Mouse (Mus musculus): ENCODE data around the gene Tmem45b. TPM values are rescaled to one million over a fixed set of nuclear protein-coding genes. Genes with fewer than 3 reads are reported as not detected.

Tmem45b gene
- polyA plus RNA-seq, 1 experiment, result 0.07 TPM

DNA sequence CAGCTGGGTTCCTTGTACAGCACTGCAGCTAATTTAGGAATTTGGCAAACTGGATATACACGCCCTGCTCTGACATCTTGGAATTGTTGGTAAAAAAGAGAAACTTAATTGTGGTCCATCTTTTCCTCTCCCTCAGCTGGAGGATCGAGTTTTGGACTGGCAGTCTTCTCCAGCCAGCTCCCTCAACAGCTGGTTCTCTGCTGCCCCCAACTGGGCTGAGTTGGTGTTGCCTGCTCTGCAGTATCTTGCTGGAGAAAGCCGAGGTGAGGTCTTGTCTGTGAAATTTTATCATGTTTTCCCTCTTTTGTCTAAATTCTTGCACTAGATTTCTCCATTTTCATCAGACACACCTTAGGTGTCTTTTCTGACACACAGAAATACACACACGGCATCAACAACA, 63.8 kb downstream of the Tmem45b start:
- WGBS, result 43% methylated on average over 4 of the region's 4 CpGs
- Histone ChIP-seq H3K27me3 (ENCODE audit: control insufficient read depth, insufficient read depth, low read length) (no peaks in the 10 kb centered on the region), H3K4me1 (ENCODE audit: control insufficient read depth, insufficient read depth, low read length) (no peaks in the 10 kb centered on the region), H3K27ac (ENCODE audit: insufficient read depth, low read length) (no peak overlapping the region), H3K4me3 (replicated peaks; ENCODE audit: insufficient read depth, low read depth, low read length) (no peak overlapping the region)
- TF ChIP-seq CTCF (IDR thresholded peaks at IDR 0.05; ENCODE audit: borderline replicate concordance, insufficient read depth, low read depth, low read length) (peak; percentile 72), POLR2A (IDR thresholded peaks at IDR 0.05; ENCODE audit: borderline replicate concordance, insufficient read depth, low read length) (no peak)
- DNase-seq, result peak; percentile 41 to 64

DNA sequence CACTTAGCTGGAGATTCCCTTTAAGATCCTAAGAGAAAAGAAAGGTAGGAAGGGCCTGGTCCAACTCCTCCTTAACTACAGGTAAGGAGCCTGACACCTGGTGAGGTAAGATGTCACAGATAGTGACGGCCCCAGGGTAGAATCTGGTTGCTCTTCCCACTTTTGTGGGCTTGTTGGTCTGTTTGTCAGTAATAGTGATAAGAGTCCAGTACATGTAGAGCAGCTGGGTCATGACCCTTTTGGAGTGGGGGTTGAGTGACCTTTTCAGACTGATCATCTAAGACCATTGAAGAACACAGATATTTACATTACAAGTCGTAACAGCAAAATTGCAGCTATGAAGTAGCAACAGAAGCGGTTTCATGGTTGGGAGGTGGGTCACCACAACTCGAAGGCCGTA, 77.1 kb downstream of the Tmem45b start:
- Histone ChIP-seq H3K27ac (ENCODE audit: insufficient read depth, low read length) (no peak overlapping the region), H3K4me1 (ENCODE audit: control insufficient read depth, insufficient read depth, low read length) (peaks cover 4% of the 10 kb centered on the region), H3K27me3 (ENCODE audit: control insufficient read depth, insufficient read depth, low read length) (no peaks in the 10 kb centered on the region), H3K4me3 (replicated peaks; ENCODE audit: insufficient read depth, low read depth, low read length) (peak overlapping the region; percentile 71)
- 87% methylated on average over 5 of the region's 5 CpGs for WGBS
- DNase-seq, result no peak
- no peak for TF ChIP-seq CTCF (IDR thresholded peaks at IDR 0.05; ENCODE audit: borderline replicate concordance, insufficient read depth, low read depth, low read length)
- no peak for TF ChIP-seq POLR2A (IDR thresholded peaks at IDR 0.05; ENCODE audit: borderline replicate concordance, insufficient read depth, low read length)

DNA sequence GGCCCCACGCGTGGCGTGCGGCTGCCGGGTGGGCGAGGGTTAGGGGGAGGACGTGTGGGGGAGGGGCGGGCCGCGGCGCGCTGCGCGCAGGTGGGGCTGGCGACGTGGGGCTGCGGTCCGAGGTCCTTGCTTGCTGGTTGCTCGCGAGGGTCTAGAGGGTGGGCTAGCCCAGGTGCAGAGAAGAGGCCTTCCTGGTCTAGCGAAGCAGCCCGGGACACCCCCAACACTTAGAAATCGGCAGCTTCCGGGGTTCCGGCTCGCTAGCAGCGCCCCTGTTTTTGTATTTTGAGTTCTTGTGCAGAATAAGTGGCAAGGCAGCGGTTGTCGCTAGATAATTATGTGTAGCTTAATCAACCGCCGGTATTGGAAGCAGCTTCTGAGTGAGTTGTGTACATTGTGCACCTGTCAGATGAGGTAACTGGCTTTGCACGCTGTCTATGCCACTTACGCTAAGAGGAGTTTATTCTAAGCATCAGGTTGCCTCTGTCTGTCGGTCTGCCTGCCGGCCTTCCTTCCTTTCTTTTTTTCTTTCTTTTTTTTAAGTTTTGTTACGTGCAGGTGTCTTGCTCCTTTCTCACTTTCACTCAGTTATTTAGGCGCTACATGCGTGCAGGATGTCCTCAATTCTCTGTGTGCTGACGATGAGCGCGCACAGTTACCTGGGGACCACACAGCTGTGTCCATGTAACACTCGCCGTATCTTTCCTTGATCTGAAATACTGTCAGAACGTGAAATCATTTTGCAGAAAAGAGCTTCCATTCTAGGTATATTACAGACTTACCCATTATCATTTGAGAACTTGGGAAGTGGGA, 77.7 kb downstream of the Tmem45b start:
- peak overlapping the region; percentile 71 for H3K4me3 ChIP-seq (replicated peaks; ENCODE audit: insufficient read depth, low read depth, low read length)
- TF ChIP-seq CTCF (IDR thresholded peaks at IDR 0.05; ENCODE audit: borderline replicate concordance, insufficient read depth, low read depth, low read length) (no peak), POLR2A (IDR thresholded peaks at IDR 0.05; ENCODE audit: borderline replicate concordance, insufficient read depth, low read length) (no peak)
- no peak overlapping the region for H3K27ac ChIP-seq (ENCODE audit: insufficient read depth, low read length)
- H3K27me3 ChIP-seq (ENCODE audit: control insufficient read depth, insufficient read depth, low read length), result no peaks in the 10 kb centered on the region
- H3K4me1 ChIP-seq (ENCODE audit: control insufficient read depth, insufficient read depth, low read length), result peaks cover 4% of the 10 kb centered on the region
- 7% methylated on average over 40 of the region's 44 CpGs for WGBS
- DNase-seq, result no peak

DNA sequence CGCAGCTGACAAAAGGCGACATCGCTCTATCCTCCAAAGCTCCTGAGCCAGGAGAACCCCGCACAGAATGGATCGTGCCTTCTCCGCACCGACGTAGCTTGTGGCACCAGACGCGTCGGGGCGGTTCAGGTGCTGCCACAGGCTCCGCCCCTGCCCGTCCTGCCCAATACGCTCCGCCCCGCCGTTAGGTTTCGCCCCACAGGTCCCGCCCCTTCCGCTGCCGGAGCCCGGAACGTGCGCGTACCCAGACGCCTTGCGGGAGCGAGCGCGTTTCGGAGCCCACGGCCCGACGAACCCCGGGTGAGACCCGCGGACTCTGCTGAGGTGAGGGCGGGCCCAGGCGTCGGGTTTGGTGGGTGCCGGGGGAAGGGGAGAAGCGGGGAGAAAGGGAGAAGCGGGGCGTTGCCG, 78.3 kb downstream of the Tmem45b start, which contains the start of gene Nfrkb:
Gene Nfrkb, plus strand, starts transcription at position 246 of the 408 bp plus-strand sequence.
- TF ChIP-seq CTCF (IDR thresholded peaks at IDR 0.05; ENCODE audit: borderline replicate concordance, insufficient read depth, low read depth, low read length) (no peak), POLR2A (IDR thresholded peaks at IDR 0.05; ENCODE audit: borderline replicate concordance, insufficient read depth, low read length) (peak; percentile 78)
- under 1% methylated on average over 46 of the region's 46 CpGs for WGBS

DNA sequence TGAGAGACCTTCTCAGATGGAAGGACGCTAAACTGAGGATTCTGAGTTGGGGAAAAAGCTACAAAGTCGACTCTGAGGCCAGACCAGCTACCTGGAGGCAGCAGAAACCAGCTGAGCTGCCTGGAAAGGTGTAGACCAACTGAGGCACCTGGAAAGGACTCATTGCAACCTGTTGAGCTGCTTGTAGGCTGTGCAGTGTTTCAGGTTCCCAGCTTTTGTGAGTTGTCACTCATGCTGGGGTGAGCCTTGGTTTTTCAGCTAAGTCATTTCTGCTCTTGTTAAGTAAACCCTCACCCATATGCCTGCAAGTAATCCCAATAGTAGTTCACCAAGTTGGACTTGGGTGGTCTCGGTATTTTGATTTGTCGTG, 78.8 kb downstream of the Tmem45b start:
- peak overlapping the region; percentile 71 for H3K4me3 ChIP-seq (replicated peaks; ENCODE audit: insufficient read depth, low read depth, low read length)
- WGBS, result 14% methylated on average over 4 of the region's 4 CpGs
- H3K27me3 ChIP-seq (ENCODE audit: control insufficient read depth, insufficient read depth, low read length), result no peaks in the 10 kb centered on the region
- no peak overlapping the region for H3K27ac ChIP-seq (ENCODE audit: insufficient read depth, low read length)
- TF ChIP-seq POLR2A (IDR thresholded peaks at IDR 0.05; ENCODE audit: borderline replicate concordance, insufficient read depth, low read length) (no peak), CTCF (IDR thresholded peaks at IDR 0.05; ENCODE audit: borderline replicate concordance, insufficient read depth, low read depth, low read length) (no peak)
- H3K4me1 ChIP-seq (ENCODE audit: control insufficient read depth, insufficient read depth, low read length), result peaks cover 4% of the 10 kb centered on the region
- DNase-seq, result no peak

More for the DNA sequence above, 78.3 kb downstream of the Tmem45b start, which contains the start of gene Nfrkb:
- DNase-seq, result peak; percentile 94 to 95
- H3K4me3 ChIP-seq (replicated peaks; ENCODE audit: insufficient read depth, low read depth, low read length), result peak within 1 kb of the TSS; percentile 71
- H3K27me3 ChIP-seq (ENCODE audit: control insufficient read depth, insufficient read depth, low read length), result no peaks in the 10 kb centered on the region
- no peak within 1 kb of the TSS for H3K27ac ChIP-seq (ENCODE audit: insufficient read depth, low read length)
- peaks cover 4% of the 10 kb centered on the region for H3K4me1 ChIP-seq (ENCODE audit: control insufficient read depth, insufficient read depth, low read length)

DNA sequence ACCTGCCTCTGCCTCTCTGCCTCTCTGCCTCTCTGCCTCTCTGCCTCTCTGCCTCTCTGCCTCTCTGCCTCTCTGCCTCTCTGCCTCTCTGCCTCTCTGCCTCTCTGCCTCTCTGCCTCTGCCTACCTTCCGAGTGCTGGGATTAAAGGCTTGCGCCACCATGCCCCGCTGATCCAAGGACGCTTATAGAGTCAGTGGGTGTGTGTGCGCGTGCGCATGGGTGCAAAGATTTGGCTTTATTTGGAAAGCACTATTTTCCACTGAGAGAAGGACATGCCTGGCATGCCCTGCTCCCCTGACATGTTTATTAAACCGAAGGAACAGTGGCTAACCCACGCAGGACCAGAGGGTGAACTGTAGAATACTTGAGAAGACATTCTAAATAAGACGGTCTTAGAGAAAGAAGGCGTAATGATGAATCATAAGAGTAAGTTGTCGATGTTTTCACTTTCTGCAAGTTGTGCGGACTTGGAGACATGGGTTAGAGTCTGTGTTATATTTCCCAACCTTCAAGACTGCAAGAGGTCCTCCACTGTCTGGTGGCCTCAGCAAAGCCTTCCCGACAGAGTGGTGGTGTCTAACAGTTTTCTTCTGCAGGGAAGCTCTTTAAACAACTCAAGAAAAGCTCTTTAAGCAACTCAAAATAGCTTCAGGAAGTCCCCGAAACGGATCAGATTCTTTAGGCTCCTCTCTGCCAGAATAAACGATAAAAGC, 79.3 kb downstream of the Tmem45b start:
- 78% methylated on average over 17 of the region's 17 CpGs for WGBS
- H3K4me3 ChIP-seq (replicated peaks; ENCODE audit: insufficient read depth, low read depth, low read length), result no peak overlapping the region
- DNase-seq, result no peak

DNA sequence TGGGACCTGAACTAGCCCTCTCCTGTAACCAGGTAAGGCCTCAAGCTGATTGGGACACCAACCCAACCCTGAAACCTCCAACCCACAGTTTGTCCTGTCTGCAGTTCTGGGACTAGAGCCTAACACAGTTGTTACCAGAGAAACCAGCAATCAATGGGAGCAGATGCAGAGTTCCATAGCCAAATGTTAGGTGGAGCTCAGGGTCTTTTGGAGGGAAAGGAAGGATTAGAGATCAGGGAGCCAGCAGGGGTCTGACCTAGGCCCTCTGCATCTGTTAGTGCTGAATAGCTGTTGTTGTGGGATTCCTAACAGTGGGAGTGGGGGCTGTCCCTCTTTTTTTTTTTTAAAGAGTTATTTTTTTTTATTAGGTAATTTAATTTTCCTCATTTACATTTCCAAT, 87.6 kb downstream of the Tmem45b start:
- Histone ChIP-seq H3K27ac (ENCODE audit: insufficient read depth, low read length) (no peak overlapping the region), H3K4me3 (replicated peaks; ENCODE audit: insufficient read depth, low read depth, low read length) (no peak overlapping the region), H3K4me1 (ENCODE audit: control insufficient read depth, insufficient read depth, low read length) (no peaks in the 10 kb centered on the region), H3K27me3 (ENCODE audit: control insufficient read depth, insufficient read depth, low read length) (no peaks in the 10 kb centered on the region)
- DNase-seq, result no peak
- TF ChIP-seq POLR2A (IDR thresholded peaks at IDR 0.05; ENCODE audit: borderline replicate concordance, insufficient read depth, low read length), result no peak
- TF ChIP-seq CTCF (IDR thresholded peaks at IDR 0.05; ENCODE audit: borderline replicate concordance, insufficient read depth, low read depth, low read length), result no peak

More for the DNA sequence above, 79.3 kb downstream of the Tmem45b start:
- TF ChIP-seq CTCF (IDR thresholded peaks at IDR 0.05; ENCODE audit: borderline replicate concordance, insufficient read depth, low read depth, low read length) (no peak), POLR2A (IDR thresholded peaks at IDR 0.05; ENCODE audit: borderline replicate concordance, insufficient read depth, low read length) (no peak)
- no peak overlapping the region for H3K27ac ChIP-seq (ENCODE audit: insufficient read depth, low read length)
- peaks cover 4% of the 10 kb centered on the region for H3K4me1 ChIP-seq (ENCODE audit: control insufficient read depth, insufficient read depth, low read length)
- H3K27me3 ChIP-seq (ENCODE audit: control insufficient read depth, insufficient read depth, low read length), result no peaks in the 10 kb centered on the region

Other genes with a start within 250 kb of the Tmem45b start
- 21.5 and 23.4 TPM in 2 replicates for gene Prdm10, start 183.9 kb downstream of the Tmem45b start, polyA plus RNA-seq (2012; rRNA removed)
- 27.7 and 29.7 TPM in 2 replicates for gene Nfrkb, start 78.3 kb downstream of the Tmem45b start, polyA plus RNA-seq (2012; rRNA removed)

All from cerebellum, adult 2 months (tissue).